20 mouse cellular contexts compared by ENCODE assay signal in genomic region chr5:134780963-134781362, GRCm38 (mm10). TPM values are rescaled to one million over a fixed set of nuclear protein-coding genes. Genes with fewer than 3 reads are reported as not detected.
DNase-seq lines count a peak whose midpoint lies in the region; ATAC-seq and TF ChIP-seq lines count a peak whose summit lies in the region.
"Had no signal": no experiment of that assay in that cellular context is flagged by ENCODE, and none has a peak within 500 bp of the region (broad histone marks: within the 10 kb centered on the region; RNA-seq: fewer than 3 reads in every experiment).

No protein-coding gene starts in this region.

- no peak overlapping the region for H3K4me3 ChIP-seq in kidney, adult 2 months (ENCODE audit: insufficient read depth, low read depth, low read length)
- H3K4me3 ChIP-seq in lung, embryonic 14.5 days (ENCODE audit: low read depth, low read length) = no peak overlapping the region
- H3K4me3 ChIP-seq in lung, adult 2 months (replicated peaks; ENCODE audit: extremely low read depth, low read depth, low read length) = no peak overlapping the region
- no peak overlapping the region for H3K4me3 ChIP-seq in cortical plate, adult 2 months (ENCODE audit: insufficient read depth, low read length)
- H3K4me3 ChIP-seq in embryonic facial prominence, embryonic 10.5 days = no peak overlapping the region
- H3K4me3 ChIP-seq: forebrain, embryonic 10.5 days; heart, embryonic 15.5 days; hindbrain, embryonic 10.5 days; limb, embryonic 15.5 days; midbrain, embryonic 13.5 days; myocyte had no signal

- no peaks in the 10 kb centered on the region for H3K27me3 ChIP-seq in kidney, adult 2 months (replicated peaks; ENCODE audit: control insufficient read depth, insufficient read depth, low read length)
- no peaks in the 10 kb centered on the region for H3K27me3 ChIP-seq in lung, embryonic 14.5 days (ENCODE audit: insufficient read depth, low read length)
- H3K27me3 ChIP-seq in embryonic facial prominence, embryonic 10.5 days (replicated peaks; ENCODE audit: low read depth, poor library complexity, severe bottlenecking) = peaks cover 11% of the 10 kb centered on the region
- H3K27me3 ChIP-seq: heart, embryonic 15.5 days; midbrain, embryonic 13.5 days had no signal

- no peak overlapping the region for H3K4me2 ChIP-seq in lung, embryonic 14.5 days
- H3K4me2 ChIP-seq: heart, embryonic 15.5 days; limb, embryonic 15.5 days; midbrain, embryonic 13.5 days had no signal

- H3K4me1 ChIP-seq in kidney, adult 2 months (ENCODE audit: control insufficient read depth, insufficient read depth, low read length) = no peaks in the 10 kb centered on the region
- no peaks in the 10 kb centered on the region for H3K4me1 ChIP-seq in lung, embryonic 14.5 days (ENCODE audit: insufficient read depth)
- H3K4me1 ChIP-seq in lung, adult 2 months (ENCODE audit: control insufficient read depth, insufficient read depth, low read length) = no peaks in the 10 kb centered on the region
- H3K4me1 ChIP-seq in cortical plate, adult 2 months (ENCODE audit: control insufficient read depth, insufficient read depth, low read length) = no peaks in the 10 kb centered on the region
- peaks cover 21% of the 10 kb centered on the region for H3K4me1 ChIP-seq in embryonic facial prominence, embryonic 10.5 days

- no peak for ATAC-seq in lung, embryonic 14.5 days (ENCODE audit: insufficient read depth)
- ATAC-seq: midbrain, embryonic 13.5 days had no signal

- DNase-seq in kidney, adult 2 months = no peak
- no peak for DNase-seq in kidney, postnatal 14 days
- no peak for DNase-seq in lung, embryonic 14.5 days
- DNase-seq in lung, adult 2 months = no peak
- peak; percentile 28 for DNase-seq in ES-CJ7 (ENCODE audit: low read depth, low spot score)
- no peak for DNase-seq in embryonic facial prominence, embryonic 10.5 days (ENCODE audit: low spot score)
- DNase-seq: cerebellum, adult 11 months; cerebellum, postnatal 14 days; heart, adult 11 months; kidney, adult 9 months; layer of hippocampus, postnatal 36 days; lung, postnatal 14 days; thymus, postnatal 36 days had no signal

- no peak overlapping the region for H3K27ac ChIP-seq in kidney, adult 2 months (ENCODE audit: insufficient read depth, low read depth, low read length)
- H3K27ac ChIP-seq in lung, embryonic 14.5 days (ENCODE audit: low read depth) = no peak overlapping the region
- no peak overlapping the region for H3K27ac ChIP-seq in cortical plate, adult 2 months (ENCODE audit: insufficient read depth, low read length)
- H3K27ac ChIP-seq in embryonic facial prominence, embryonic 10.5 days (replicated peaks) = no peak overlapping the region
- H3K27ac ChIP-seq: forebrain, embryonic 10.5 days; heart, embryonic 15.5 days; hindbrain, embryonic 10.5 days; limb, embryonic 15.5 days; midbrain, embryonic 13.5 days had no signal

- no peaks in the 10 kb centered on the region for H3K9me3 ChIP-seq in lung, embryonic 14.5 days (ENCODE audit: low read depth, low read length)
- no peaks in the 10 kb centered on the region for H3K9me3 ChIP-seq in embryonic facial prominence, embryonic 10.5 days
- H3K9me3 ChIP-seq: forebrain, embryonic 10.5 days; heart, embryonic 15.5 days; hindbrain, embryonic 10.5 days; limb, embryonic 15.5 days; midbrain, embryonic 13.5 days had no signal

- no peaks in the 10 kb centered on the region for H3K36me3 ChIP-seq in kidney, adult 2 months (ENCODE audit: control insufficient read depth, insufficient read depth, low read length)
- H3K36me3 ChIP-seq in lung, embryonic 14.5 days (ENCODE audit: insufficient read depth) = no peaks in the 10 kb centered on the region
- H3K36me3 ChIP-seq in embryonic facial prominence, embryonic 10.5 days (replicated peaks) = no peaks in the 10 kb centered on the region
- H3K36me3 ChIP-seq: forebrain, embryonic 10.5 days; heart, embryonic 15.5 days; hindbrain, embryonic 10.5 days; limb, embryonic 15.5 days; midbrain, embryonic 13.5 days had no signal

- no peak overlapping the region for H3K9ac ChIP-seq in lung, embryonic 14.5 days
- H3K9ac ChIP-seq: heart, embryonic 15.5 days; limb, embryonic 15.5 days; midbrain, embryonic 13.5 days had no signal

- TF ChIP-seq CTCF in kidney, adult 2 months (conservative IDR thresholded peaks at IDR 0.05; ENCODE audit: insufficient read depth, insufficient read length, low read depth, low read length) = peak; percentile 54; the same call in 1 of the 2 replicates
- peak; percentile 51 for TF ChIP-seq CTCF in lung, embryonic 14.5 days (IDR thresholded peaks at IDR 0.05; ENCODE audit: low read depth)
- TF ChIP-seq CTCF in lung, adult 2 months (IDR thresholded peaks at IDR 0.05; ENCODE audit: insufficient read depth, low read length) = no peak
- 0 out of 2 replicates have a peak, but pooled peaks have one; percentile 8 for TF ChIP-seq CTCF in cortical plate, adult 2 months (IDR thresholded peaks at IDR 0.05; ENCODE audit: extremely low read depth, insufficient read depth, low read length)

- no peak for TF ChIP-seq POLR2A in kidney, adult 2 months (IDR thresholded peaks at IDR 0.05; ENCODE audit: low read depth, low read length)
- no peak for TF ChIP-seq POLR2A in lung, adult 2 months (IDR thresholded peaks at IDR 0.05; ENCODE audit: borderline replicate concordance, extremely low read depth, low read depth, low read length)
- no peak for TF ChIP-seq POLR2A in cortical plate, adult 2 months (IDR thresholded peaks at IDR 0.05; ENCODE audit: extremely low read depth, insufficient read depth, low read length)

RNA-seq across cellular contexts. Expression of gene Eln, which starts 33.8 kb away (rescaled TPM):
- 23.6 and 30.8 TPM in 2 replicates for polyA plus RNA-seq in kidney, adult 2 months (2012; rRNA removed)
- 196 and 198 TPM in 2 replicates for polyA plus RNA-seq in lung, embryonic 14.5 days (2014; fragmentation: Nextera tagmentation; extraction: Ambion mirVana)
- polyA plus RNA-seq in lung, adult 2 months (2012; rRNA removed) = 311 and 510 TPM in 2 replicates
- 11.1 and 11.6 TPM in 2 replicates for polyA plus RNA-seq in cortical plate, adult 2 months (2012; rRNA removed)
- 2.4 and 3.9 TPM in 2 replicates for polyA plus RNA-seq in embryonic facial prominence, embryonic 10.5 days (2016; fragmentation: Nextera tagmentation; extraction: Ambion mirVana)
